Mouse (Mus musculus) C2C12 (cell line): ENCODE results near the gene Atp8b5. TPM values are rescaled to one million over a fixed set of nuclear protein-coding genes. Genes with fewer than 3 reads are reported as not detected.

Experiments
- H3K27me3 ChIP-seq: one replicate; pipeline ENCODE4 v1.6.1; 2011; ENCODE audit not compliant: control insufficient read depth, insufficient read depth, insufficient read length
- H3K36me3 ChIP-seq: one replicate; pipeline ENCODE4 v1.6.1; 2011; ENCODE audit not compliant: control insufficient read depth, insufficient read depth
- H3K4me3 ChIP-seq: one replicate; pipeline ENCODE4 v1.5.1; 2011; ENCODE audit warnings: mild to moderate bottlenecking, control low read depth; ENCODE audit not compliant: poor library complexity, insufficient read depth, severe bottlenecking
- H3K79me2 ChIP-seq: one replicate; pipeline ENCODE4 v1.6.1; 2011; ENCODE audit not compliant: control insufficient read depth, insufficient read depth
- H3K79me3 ChIP-seq: one replicate; pipeline ENCODE4 v1.6.1; 2011; ENCODE audit warnings: low read depth, control low read depth
- H3ac ChIP-seq: one replicate; pipeline ENCODE3; 2011; ENCODE audit warnings: low read depth; ENCODE audit not compliant: control insufficient read depth, insufficient read length
- CEBPB ChIP-seq: IDR thresholded peaks from one replicate; pipeline ENCODE4 v1.6.1; 2011; ENCODE audit warnings: low read depth, mild to moderate bottlenecking, control low read depth, moderate library complexity
- CTCF ChIP-seq: IDR thresholded peaks from one replicate; pipeline ENCODE4 v1.5.1; 2011; ENCODE audit not compliant: control insufficient read depth, insufficient read depth, insufficient read length
- FOSL1 ChIP-seq: IDR thresholded peaks from one replicate; pipeline ENCODE4 v1.8.0; 2011; ENCODE audit warnings: mild to moderate bottlenecking, low read length; ENCODE audit not compliant: poor library complexity, insufficient read depth, severe bottlenecking
- MAX ChIP-seq: IDR thresholded peaks from one replicate; pipeline ENCODE4 v1.6.1; 2011; ENCODE audit warnings: mild to moderate bottlenecking, control low read depth
- MYOD1 ChIP-seq: IDR thresholded peaks from one replicate; pipeline ENCODE4 v1.6.1; 2011; ENCODE audit warnings: low read depth; ENCODE audit not compliant: control insufficient read depth, insufficient read length
- MYOG ChIP-seq: IDR thresholded peaks from one replicate; pipeline ENCODE4 v1.6.1; 2011; ENCODE audit not compliant: control insufficient read depth, insufficient read length; ENCODE audit errors: extremely low read depth
- USF1 ChIP-seq: IDR thresholded peaks from one replicate; pipeline ENCODE4 v1.6.1; 2011; ENCODE audit warnings: low read depth, mild to moderate bottlenecking, control low read depth, moderate library complexity
- polyA plus RNA-seq: library from polyadenylated mRNA; unstranded; fragments of >200 nt; fragmentation: generic; extraction: Trizol; gene quantifications from one replicate; pipeline ENCODE4 v1.2.1, GENCODE M21; 2012; ENCODE audit warnings: missing spikeins

Atp8b5 gene
- polyA plus RNA-seq, 1 experiment, result 0.04 TPM

DNA sequence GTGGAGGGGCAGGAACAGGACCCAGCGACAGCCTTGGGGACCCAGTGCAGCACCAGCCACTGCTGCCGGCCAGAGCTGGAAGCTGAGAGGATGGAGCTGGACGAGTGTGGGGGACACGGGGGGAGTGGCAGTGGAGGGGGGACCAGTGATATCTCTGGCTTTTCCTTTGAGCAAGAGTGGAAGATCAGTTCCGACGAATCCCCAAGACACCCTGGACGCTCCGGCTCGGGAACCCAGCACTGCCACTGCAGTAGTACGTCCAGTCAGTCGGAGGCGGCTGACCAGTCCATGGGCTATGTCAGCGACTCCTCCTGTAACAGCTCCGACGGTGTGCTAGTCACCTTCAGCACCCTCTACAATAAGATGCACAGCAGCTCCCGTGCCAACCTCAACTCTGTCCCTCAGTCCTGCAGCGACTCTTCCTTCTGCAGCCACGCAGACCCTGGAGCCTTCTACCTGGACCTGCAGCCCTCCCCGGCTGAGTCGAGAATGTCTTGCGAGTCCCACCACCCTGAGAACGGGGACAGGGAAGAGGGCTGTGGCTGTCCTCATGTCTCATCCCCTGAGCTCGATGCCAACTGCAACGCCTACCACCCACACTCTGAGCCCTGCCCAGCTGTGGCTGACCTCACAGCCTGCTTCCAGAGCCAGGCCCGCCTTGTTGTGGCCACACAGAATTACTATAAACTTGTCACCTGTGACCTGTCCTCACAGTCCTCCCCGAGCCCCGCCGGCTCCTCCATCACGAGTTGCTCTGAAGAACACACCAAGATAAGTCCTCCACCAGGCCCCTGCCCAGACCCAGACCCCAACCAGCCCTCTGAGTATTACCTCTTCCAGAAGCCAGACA, 148.5 kb downstream of the Atp8b5 start:
- Histone ChIP-seq H3K27me3 (no peaks in the 10 kb centered on the region), H3K79me2 (peaks cover under 1% of the 10 kb centered on the region), H3K79me3 (no peaks in the 10 kb centered on the region), H3ac (no peak overlapping the region), H3K36me3 (peaks cover 8% of the 10 kb centered on the region), H3K4me3 (no peak overlapping the region)
- TF ChIP-seq MYOD1 (no peak), CTCF (no peak)

DNA sequence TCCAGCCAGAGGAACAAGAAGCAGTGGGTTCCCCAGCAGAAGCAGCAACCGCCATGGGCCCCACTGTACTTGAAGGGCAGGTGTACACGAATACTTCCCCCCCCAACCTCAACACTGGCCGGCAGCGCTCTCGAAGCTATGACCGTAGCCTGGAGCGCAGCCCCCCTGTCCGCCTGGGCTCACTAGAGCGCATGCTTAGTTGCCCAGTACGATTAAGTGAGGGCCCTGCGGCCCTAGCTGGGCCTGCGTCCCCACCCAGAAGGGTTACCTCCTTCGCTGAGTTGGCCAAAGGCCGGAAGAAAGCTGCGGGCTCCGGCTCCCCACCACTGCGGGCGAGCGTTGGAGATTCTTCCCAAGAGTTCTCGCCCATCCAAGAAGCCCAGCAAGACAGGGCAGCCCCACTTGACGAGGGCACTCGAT, 149.1 kb downstream of the Atp8b5 start:
- no peak overlapping the region for H3ac ChIP-seq
- no peak for TF ChIP-seq FOSL1
- no peak for TF ChIP-seq MYOD1
- TF ChIP-seq USF1, result no peak
- no peak for TF ChIP-seq CTCF
- TF ChIP-seq MAX, result no peak
- TF ChIP-seq MYOG, result no peak
- TF ChIP-seq CEBPB, result no peak
- H3K79me3 ChIP-seq, result no peaks in the 10 kb centered on the region
- H3K4me3 ChIP-seq, result no peak overlapping the region
- peaks cover 8% of the 10 kb centered on the region for H3K36me3 ChIP-seq
- no peaks in the 10 kb centered on the region for H3K27me3 ChIP-seq
- H3K79me2 ChIP-seq, result no peaks in the 10 kb centered on the region

- no peak for TF ChIP-seq FOSL1
- TF ChIP-seq CEBPB, result no peak
- TF ChIP-seq MAX, result no peak
- TF ChIP-seq MYOD1, result no peak
- no peak for TF ChIP-seq USF1
- no peak for TF ChIP-seq CTCF
- no peak for TF ChIP-seq MYOG
- Histone ChIP-seq H3ac (no peak overlapping the region), H3K36me3 (peaks cover 15% of the 10 kb centered on the region), H3K79me2 (no peaks in the 10 kb centered on the region), H3K4me3 (no peak overlapping the region), H3K27me3 (no peaks in the 10 kb centered on the region), H3K79me3 (no peaks in the 10 kb centered on the region)
Measured at GRCm38 (mm10) chr4:43417269-43418062, 150.5 kb downstream of the Atp8b5 start.

GRCm38 (mm10) chr4:43418450-43418849, 151.5 kb downstream of the Atp8b5 start:
- H3K79me3 ChIP-seq, result no peaks in the 10 kb centered on the region
- peaks cover 24% of the 10 kb centered on the region for H3K36me3 ChIP-seq
- no peak overlapping the region for H3ac ChIP-seq
- H3K4me3 ChIP-seq, result no peak overlapping the region
- H3K79me2 ChIP-seq, result no peaks in the 10 kb centered on the region
- TF ChIP-seq MAX (no peak), USF1 (no peak), FOSL1 (no peak), MYOD1 (no peak), MYOG (no peak), CTCF (no peak), CEBPB (no peak)
- H3K27me3 ChIP-seq, result no peaks in the 10 kb centered on the region

DNA sequence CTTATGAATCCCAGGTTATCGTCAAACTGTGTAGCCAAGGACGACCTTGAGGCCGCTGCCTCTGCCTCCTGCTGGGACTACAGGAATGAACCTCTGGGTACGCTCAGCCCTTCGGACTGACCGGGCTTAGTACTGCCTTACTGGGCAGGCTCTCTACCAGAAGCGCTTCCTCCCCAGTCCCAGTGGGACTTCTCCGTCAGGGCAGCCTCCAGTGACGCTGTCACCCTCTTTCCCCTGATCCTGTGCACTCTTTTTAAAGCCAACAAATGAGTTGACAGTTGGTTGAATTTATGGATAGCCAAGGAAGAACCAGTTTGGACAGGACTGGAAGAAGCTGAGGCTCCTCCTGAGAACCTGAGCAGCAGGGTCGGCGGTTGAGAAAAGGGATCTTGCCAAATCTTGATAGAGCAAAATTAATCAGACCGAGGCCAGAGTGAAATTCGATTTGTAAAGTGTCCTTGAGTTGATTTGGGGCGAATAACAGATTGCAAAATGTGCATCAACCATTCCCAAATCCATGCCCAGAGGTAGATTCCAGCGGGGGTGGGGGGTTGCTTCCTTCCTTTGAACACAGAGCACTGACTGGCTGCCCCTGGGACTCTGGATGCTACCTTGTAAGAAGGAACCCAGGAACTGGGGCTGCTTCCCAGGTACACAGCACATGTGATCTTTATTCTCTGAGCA, 152.2 kb downstream of the Atp8b5 start:
- no peak overlapping the region for H3ac ChIP-seq
- H3K4me3 ChIP-seq, result no peak overlapping the region
- no peaks in the 10 kb centered on the region for H3K27me3 ChIP-seq
- peaks cover 31% of the 10 kb centered on the region for H3K36me3 ChIP-seq
- H3K79me3 ChIP-seq, result no peaks in the 10 kb centered on the region
- H3K79me2 ChIP-seq, result no peaks in the 10 kb centered on the region
- no peak for TF ChIP-seq MAX
- no peak for TF ChIP-seq USF1
- no peak for TF ChIP-seq CEBPB
- TF ChIP-seq MYOG, result no peak
- TF ChIP-seq FOSL1, result no peak
- no peak for TF ChIP-seq CTCF
- no peak for TF ChIP-seq MYOD1
